Mouse (Mus musculus): ENCODE data around the gene Cd300a.
A peak's percentile ranks its signal among the peaks of the same experiment; 100 is the strongest.

The Cd300a gene

GRCm38 (mm10) chr11:114912847-114913246 lies 23.0 kb downstream of the Cd300a start:
- peak; percentile 44 for DNase-seq

GRCm38 (mm10) chr11:114914978-114915377 lies 25.1 kb downstream of the Cd300a start:
- DNase-seq: no peak

- no peak for DNase-seq
These were observed 27.3 kb downstream of the Cd300a start for GRCm38 (mm10) chr11:114917120-114917519.

DNA sequence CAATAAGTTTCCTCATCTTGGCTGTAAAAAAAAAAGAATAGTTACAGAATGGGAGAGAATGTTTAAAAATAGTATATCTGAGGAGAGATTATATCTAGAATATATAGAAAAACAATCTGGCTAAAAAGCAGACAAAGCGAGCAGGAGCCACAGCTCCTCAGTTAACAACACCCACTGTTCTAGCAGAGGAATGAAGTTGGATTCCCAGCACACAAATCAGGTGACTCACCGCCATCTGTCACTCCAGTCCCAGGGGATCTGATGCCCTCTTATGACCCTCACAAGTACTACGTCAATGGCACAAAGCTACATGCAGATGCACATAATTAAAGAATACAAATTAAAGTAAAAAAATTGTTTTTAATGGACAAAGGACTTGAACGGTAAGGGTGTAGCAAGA lies 32.6 kb downstream of the Cd300a start:
- no peak for DNase-seq

DNA sequence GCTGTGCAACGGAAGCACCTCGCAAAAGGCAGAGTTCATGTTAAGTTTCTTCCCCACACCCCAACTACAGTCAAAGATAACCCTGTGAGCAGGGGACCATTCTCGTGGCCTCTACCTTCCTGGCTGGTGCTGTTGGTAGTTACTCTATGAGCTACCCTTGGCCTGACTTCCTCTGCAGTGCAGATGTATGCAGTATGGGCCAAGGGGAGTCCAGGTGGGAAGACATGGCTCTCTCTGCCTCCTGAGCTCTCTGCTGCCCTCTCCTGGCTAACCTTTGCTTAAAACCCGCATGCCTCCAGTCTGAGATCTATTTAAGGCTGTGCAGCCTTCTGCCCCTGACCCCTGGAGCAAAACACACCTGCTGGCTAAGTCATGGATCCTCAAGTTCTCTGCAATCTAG lies 34.1 kb downstream of the Cd300a start:
- peak; percentile 69 for DNase-seq

DNA sequence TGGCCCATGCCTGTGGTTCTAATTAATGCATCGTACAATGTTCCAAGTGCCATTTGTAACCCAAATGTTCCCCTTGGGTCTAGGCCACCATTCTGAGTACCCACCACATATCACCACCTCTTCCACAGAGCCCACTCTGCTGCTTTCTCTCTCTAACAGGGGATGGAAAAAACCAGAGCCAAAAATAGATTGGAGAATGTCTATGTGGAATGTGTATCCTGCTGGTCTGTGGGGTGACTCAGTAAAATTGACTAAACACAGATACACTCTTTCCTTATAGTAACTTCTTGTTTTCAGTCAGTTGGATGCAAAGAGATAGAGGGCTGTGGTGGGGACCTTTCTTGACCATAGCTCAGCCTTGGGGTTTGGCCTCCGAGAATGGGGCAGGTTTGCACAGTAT lies 39.7 kb downstream of the Cd300a start:
- no peak for DNase-seq

DNA sequence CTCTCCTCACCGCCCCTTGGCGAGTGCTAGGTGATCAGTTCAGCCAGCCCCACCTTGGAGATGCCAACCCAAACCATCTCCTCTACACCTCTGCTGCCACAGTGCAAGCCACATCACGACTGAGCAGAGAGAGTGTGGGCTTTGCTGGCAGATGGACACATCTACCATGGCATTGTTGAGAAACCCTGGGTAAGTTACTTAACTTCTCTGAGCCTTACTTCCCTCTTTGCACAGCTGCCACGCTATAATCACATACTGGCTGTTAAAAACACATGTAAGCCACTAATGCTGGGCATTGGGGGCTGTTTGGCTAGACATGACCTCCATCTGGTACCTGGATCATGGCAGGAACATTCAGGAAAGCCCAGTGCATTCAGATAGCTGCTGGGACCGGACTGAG lies 41.2 kb downstream of the Cd300a start:
- DNase-seq: no peak

- DNase-seq: no peak
These were observed 43.8 kb downstream of the Cd300a start for GRCm38 (mm10) chr11:114933591-114933990.

DNA sequence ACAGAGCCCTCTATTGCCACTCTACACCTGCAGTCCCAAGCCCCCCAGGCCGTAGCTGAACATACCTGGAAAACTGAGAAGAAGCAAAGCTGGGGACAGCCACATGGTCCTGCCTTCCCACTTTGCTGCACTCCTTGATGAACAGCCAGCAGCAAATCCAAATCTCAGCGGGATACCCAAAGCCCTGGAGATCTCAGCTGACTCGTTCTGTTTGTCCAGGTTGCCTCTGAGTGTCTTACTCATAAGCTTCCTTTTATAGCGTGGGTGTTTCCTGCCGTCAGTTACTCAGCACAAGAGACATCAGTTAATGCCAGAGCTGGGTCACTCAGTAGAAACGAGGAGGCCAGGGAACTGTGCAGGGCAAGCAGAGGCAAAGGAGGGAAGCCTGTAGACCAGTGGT lies 44.3 kb downstream of the Cd300a start, which contains the start of gene Cd300lb:
Gene Cd300lb (minus strand): TSS at position 243 of the 400 bp plus-strand sequence.
- DNase-seq: no peak
